Mouse (Mus musculus) ES-Bruce4 (cell line): ENCODE results near the gene H3f3b. TPM values are rescaled to one million over a fixed set of nuclear protein-coding genes. Genes with fewer than 3 reads are reported as not detected.
A peak's percentile ranks its signal among the peaks of the same experiment; 100 is the strongest.

Experiments
- H3K27ac ChIP-seq: 2 replicates; pipeline ENCODE4 v1.5.1; 2012; ENCODE audit warnings: low read length, inconsistent platforms; ENCODE audit not compliant: insufficient read depth
- H3K27me3 ChIP-seq: 2 replicates; pipeline ENCODE4 v1.6.1; 2012; ENCODE audit warnings: mild to moderate bottlenecking, low read length, inconsistent platforms; ENCODE audit not compliant: control insufficient read depth, poor library complexity, insufficient read depth, severe bottlenecking
- H3K36me3 ChIP-seq: 2 replicates; pipeline ENCODE4 v1.6.1; 2012; ENCODE audit warnings: inconsistent platforms, mild to moderate bottlenecking, low read length, moderate library complexity; ENCODE audit not compliant: control insufficient read depth, poor library complexity, insufficient read depth, severe bottlenecking
- H3K4me1 ChIP-seq: one replicate; pipeline ENCODE4 v1.8.1; 2011; ENCODE audit warnings: low read length; ENCODE audit not compliant: control insufficient read depth, insufficient read depth
- H3K4me3 ChIP-seq: 2 replicates; pipeline ENCODE4 v1.5.1; 2011; ENCODE audit warnings: low read depth, mild to moderate bottlenecking, low read length
- H3K9ac ChIP-seq: 2 replicates; pipeline ENCODE4 v1.6.1; 2012; ENCODE audit warnings: low read depth, mild to moderate bottlenecking, inconsistent platforms; ENCODE audit not compliant: poor library complexity, severe bottlenecking
- H3K9me3 ChIP-seq: replicated peaks from 2 replicates; pipeline ENCODE4 v1.6.1; 2012; ENCODE audit warnings: mild to moderate bottlenecking, low read length, inconsistent platforms; ENCODE audit not compliant: control insufficient read depth, poor library complexity, insufficient read depth, severe bottlenecking
- CTCF ChIP-seq: IDR thresholded peaks from one replicate; pipeline ENCODE4 v1.8.1; 2011; ENCODE audit warnings: low read depth, low read length
- EP300 ChIP-seq: IDR thresholded peaks from 2 replicates; pipeline ENCODE4 v1.6.1; 2011; ENCODE audit warnings: low read depth, low read length; ENCODE audit not compliant: insufficient read depth
- POLR2A ChIP-seq: IDR thresholded peaks from one replicate; pipeline ENCODE4 v1.8.1; 2011; ENCODE audit warnings: low read length; ENCODE audit not compliant: insufficient read depth
- polyA plus RNA-seq: library from polyadenylated mRNA; stranded (reverse); fragments of >200 nt; gene quantifications from 2 replicates; pipeline ENCODE4 v1.2.4, GENCODE M21; 2011; ENCODE audit warnings: low read depth; ENCODE audit not compliant: missing spikeins, insufficient read depth, insufficient read length

Gene H3f3b
- polyA plus RNA-seq, 1 experiment, result 457 TPM

DNA sequence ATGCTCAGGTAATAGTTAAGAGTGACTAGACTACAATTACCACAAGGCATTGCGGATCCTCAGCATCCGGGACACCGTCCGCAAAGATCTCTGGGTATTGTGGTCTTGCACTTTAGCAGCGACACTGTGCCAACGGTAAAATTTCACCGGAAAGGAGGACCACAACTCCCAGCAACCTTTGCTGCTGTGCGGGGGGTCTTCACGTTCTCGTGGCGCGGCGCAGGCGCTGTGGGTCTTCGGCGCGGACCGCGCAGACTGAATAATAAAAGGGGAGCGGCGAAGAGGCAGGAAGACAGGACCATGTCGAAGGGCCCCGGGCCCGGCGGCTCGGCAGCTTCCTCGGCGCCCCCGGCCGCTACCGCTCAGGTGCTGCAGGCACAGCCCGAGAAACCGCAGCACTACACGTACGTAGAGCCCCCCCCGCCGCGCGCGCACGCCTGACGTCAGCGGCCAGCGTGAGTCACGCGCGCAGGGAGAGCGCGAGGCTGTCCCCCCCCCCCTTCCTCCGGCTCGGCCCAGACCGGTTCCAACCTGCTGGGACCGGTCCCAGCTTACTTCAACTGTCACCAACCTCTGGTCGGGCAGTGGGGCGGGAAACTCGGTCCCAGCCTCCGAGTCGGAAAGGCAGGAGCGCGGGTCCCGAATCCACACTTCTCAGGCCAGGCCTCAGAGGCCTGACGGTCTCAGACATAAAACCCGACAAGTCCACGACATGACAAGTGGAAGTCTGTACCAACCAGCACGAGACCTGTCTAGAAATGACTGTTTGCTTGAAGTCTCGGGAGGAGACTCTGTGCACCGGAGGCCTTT, 2.5 kb upstream of the H3f3b start, which contains the start of gene Unk:
Unk (plus strand) TSS at position 235 of the 810 bp plus-strand sequence.
- Histone ChIP-seq H3K36me3 (peaks cover 12% of the 10 kb centered on the region), H3K4me3 (peak within 1 kb of the TSS; percentile 90), H3K9me3 (peaks cover 16% of the 10 kb centered on the region), H3K9ac (peak within 1 kb of the TSS; percentile 86), H3K27me3 (no peaks in the 10 kb centered on the region), H3K27ac (peak within 1 kb of the TSS; percentile 60), H3K4me1 (no peaks in the 10 kb centered on the region)
- TF ChIP-seq CTCF, result no peak
- peak; percentile 92 for TF ChIP-seq EP300
- TF ChIP-seq POLR2A, result peak; percentile 18

DNA sequence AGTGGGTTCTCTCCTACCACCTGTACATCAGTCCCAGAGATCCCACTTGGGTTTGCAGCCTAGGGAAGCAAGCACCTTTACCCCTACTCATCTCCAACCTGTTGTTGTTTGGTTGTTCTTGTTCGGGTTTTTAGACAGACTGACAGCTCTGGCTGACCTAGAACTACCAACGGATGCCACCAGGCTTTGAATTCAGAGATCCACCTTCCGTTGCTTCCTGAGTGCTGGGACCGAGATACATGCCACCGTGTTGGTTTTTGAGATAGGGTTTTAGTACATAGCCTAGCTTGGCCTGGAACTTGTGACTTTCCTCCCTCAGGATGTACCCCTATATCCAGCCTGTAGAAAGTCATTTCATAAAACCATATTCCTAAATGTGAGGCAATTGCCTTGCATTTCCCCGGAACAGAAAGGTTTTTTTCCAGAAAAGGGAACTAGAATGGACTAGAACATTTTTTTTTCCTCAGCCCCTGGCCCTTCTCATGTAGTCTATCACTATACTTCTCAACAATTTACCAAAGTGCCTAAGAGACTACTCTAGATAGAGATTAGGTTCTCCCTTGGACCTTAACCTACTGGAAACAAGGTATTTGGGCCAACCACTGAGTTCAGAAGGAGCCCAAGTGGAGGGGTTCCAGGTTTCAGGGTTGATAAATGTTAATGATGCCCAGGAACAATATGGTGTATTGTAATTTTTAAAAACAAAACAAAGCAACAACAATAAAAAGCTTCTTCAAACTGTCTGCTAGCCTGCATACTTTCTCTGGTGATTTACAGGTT, 1.5 kb upstream of the H3f3b start:
- peak overlapping the region; percentile 90 for H3K4me3 ChIP-seq
- H3K4me1 ChIP-seq, result no peaks in the 10 kb centered on the region
- no peak for TF ChIP-seq CTCF
- TF ChIP-seq EP300, result no peak
- TF ChIP-seq POLR2A, result no peak
- no peaks in the 10 kb centered on the region for H3K27me3 ChIP-seq
- peaks cover 8% of the 10 kb centered on the region for H3K9me3 ChIP-seq
- peak overlapping the region; percentile 43; the same call in 1 of the 2 replicates for H3K27ac ChIP-seq
- peak overlapping the region; percentile 51; the same call in 1 of the 2 replicates for H3K9ac ChIP-seq
- peaks cover 7% of the 10 kb centered on the region; the same call in 1 of the 2 replicates for H3K36me3 ChIP-seq

DNA sequence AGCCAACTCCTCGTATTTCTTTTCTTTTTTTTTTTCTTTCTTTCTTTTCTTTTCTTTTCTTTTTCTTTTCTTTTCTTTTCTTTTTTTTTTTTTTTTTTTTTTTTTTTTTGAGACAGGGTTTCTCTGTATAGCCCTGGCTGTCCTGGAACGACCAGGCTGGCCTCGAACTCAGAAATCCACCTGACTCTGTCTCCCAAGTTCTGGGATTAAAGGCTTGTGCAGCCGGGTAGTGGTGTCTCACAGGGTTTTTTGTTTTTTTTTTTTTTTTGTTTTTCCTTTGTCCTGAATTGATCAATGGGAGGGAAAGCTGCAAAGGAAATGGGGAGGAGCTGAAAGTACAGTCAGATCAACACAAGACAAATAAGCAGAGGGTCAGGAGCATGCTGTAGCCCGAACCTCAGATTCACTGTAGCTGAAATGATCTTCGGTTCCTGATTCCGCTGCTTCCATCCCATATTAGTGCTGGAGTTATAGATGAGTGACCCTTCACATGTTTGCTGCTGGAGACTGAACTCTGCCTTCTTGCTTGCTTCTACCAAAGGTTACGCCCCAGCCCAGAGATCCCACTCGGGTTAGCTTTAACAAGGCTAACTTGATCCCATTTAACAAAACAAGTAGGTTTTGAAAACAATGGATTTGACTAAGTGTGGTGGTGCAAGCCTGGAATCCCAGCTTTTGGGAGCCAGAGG, 559 bp upstream of the H3f3b start:
- TF ChIP-seq POLR2A, result no peak
- no peak for TF ChIP-seq EP300
- no peak for TF ChIP-seq CTCF
- peak overlapping the region; percentile 72 for H3K27ac ChIP-seq

DNA sequence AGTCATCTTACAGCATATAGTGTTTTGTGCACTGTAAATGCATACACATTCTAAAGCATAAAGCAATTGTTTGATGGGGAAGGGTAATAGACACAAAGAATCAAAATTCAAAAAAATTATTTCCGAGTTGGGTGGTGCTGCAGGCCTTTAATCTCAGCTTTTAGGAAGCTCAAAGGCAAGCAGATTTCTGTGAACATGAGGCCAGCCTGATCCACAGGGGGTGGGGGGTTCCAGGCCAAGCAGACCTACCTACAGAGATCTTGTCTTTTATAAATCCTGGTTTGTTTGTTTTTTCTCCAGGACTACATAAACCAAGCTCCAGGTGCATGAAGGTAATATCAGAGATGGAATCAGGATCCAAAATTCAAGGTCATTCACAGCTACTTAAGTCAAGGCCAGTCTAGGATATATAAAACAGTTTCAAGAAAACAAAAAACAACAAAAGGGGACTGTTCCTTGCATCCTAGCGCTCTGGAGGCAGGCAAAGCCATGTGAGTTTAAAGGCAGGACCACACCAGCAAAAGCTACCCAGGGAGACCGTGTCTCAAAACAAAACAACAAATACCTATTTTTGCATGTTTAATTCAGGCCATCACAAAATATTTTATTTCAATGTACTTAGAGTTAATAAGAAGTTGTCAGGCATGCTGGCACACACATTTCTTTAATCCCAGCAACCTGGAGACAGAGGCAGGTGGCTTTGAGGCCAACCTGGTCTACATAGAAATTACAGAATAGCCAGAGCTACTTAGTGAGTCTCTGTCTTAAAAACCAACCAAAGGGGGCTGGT, 2.5 kb downstream of the H3f3b start:
- H3K9ac ChIP-seq, result no peak overlapping the region
- no peaks in the 10 kb centered on the region for H3K4me1 ChIP-seq
- no peaks in the 10 kb centered on the region for H3K27me3 ChIP-seq
- H3K9me3 ChIP-seq, result no peaks in the 10 kb centered on the region
- H3K4me3 ChIP-seq, result no peak overlapping the region
- TF ChIP-seq CTCF (no peak), EP300 (no peak), POLR2A (no peak)
- peaks cover 18% of the 10 kb centered on the region for H3K36me3 ChIP-seq
- H3K27ac ChIP-seq, result no peak overlapping the region

More for the DNA sequence above, 559 bp upstream of the H3f3b start:
- Histone ChIP-seq H3K4me3 (no peak overlapping the region), H3K9me3 (peaks cover under 1% of the 10 kb centered on the region; the same call in 1 of the 2 replicates), H3K9ac (peak overlapping the region; percentile 45; the same call in 1 of the 2 replicates), H3K4me1 (no peaks in the 10 kb centered on the region), H3K36me3 (peaks cover 9% of the 10 kb centered on the region), H3K27me3 (no peaks in the 10 kb centered on the region)

DNA sequence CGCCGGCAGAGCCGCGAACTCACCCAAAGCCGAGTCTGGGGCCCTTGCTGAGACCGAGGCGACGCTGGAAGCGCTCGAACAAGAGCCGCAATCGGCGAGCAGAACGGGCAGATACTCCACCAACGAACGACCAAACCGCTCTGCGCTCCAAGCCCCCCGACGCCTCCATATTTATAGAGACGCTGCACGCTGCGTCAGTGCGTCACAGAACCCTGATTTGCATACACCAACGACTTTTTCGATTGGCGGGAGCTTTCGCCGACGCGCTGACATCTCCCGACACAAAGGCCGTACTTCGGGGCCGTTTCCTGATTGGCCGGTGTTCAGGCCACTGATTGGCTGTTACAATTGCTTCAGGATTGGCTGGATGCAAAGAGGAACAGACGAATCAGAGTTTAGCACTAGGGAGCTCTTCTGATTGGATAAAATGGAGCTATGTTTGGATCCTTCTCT, 3.4 kb downstream of the H3f3b start:
- TF ChIP-seq POLR2A (peak; percentile 100), CTCF (no peak), EP300 (0 out of 2 replicates have a peak, but pooled peaks have one; percentile 23)
- Histone ChIP-seq H3K27me3 (no peaks in the 10 kb centered on the region), H3K9ac (peak overlapping the region; percentile 98), H3K4me1 (no peaks in the 10 kb centered on the region), H3K4me3 (peak overlapping the region; percentile 89), H3K9me3 (no peaks in the 10 kb centered on the region), H3K36me3 (peaks cover 18% of the 10 kb centered on the region), H3K27ac (peak overlapping the region; percentile 64)
